Mouse (Mus musculus) heart, embryonic 11.5 days (tissue): Measurements from ENCODE around the gene Zfp282. TPM values are rescaled to one million over a fixed set of nuclear protein-coding genes. Genes with fewer than 3 reads are reported as not detected.

Source experiments
- ATAC-seq: fragments of 200-750 bp; cut with Nextera tagmentation; replicated peaks from 2 replicates; pipeline ENCODE4 v1.8.0; 2017; ENCODE audit warnings: moderate library complexity; ENCODE audit not compliant: insufficient number of reproducible peaks, low FRiP score, low TSS enrichment
- H3K27ac ChIP-seq: fragments of 300-500 bp; sonication (generic); 2 replicates; pipeline ENCODE4 v1.5.1; 2014; ENCODE audit warnings: mild to moderate bottlenecking, low read depth, low read length
- H3K27me3 ChIP-seq: fragments of 300-500 bp; sonication (generic); 2 replicates; pipeline ENCODE4 v1.6.1; 2014; ENCODE audit warnings: mild to moderate bottlenecking, low read length, mixed read lengths; ENCODE audit not compliant: control insufficient read depth, insufficient read depth
- H3K36me3 ChIP-seq: fragments of 300-500 bp; sonication (generic); 2 replicates; pipeline ENCODE4 v1.6.1; 2014; ENCODE audit warnings: mild to moderate bottlenecking, low read length, moderate library complexity, mixed read lengths; ENCODE audit not compliant: control insufficient read depth, insufficient read depth
- H3K4me1 ChIP-seq: fragments of 300-500 bp; sonication (generic); 2 replicates; pipeline ENCODE4 v1.6.1; 2014; ENCODE audit warnings: low read length; ENCODE audit not compliant: control insufficient read depth, insufficient read depth
- H3K4me2 ChIP-seq: fragments of 300-500 bp; sonication (generic); 2 replicates; pipeline ENCODE4 v1.6.1; 2014; ENCODE audit warnings: mild to moderate bottlenecking, moderate library complexity
- H3K4me3 ChIP-seq: fragments of 300-500 bp; sonication (generic); 2 replicates; pipeline ENCODE4 v1.5.1; 2014; ENCODE audit warnings: low read depth, low read length
- H3K9ac ChIP-seq: fragments of 300-500 bp; sonication (generic); 2 replicates; pipeline ENCODE4 v1.6.1; 2014; ENCODE audit warnings: mild to moderate bottlenecking, low read depth, low read length, moderate library complexity
- H3K9me3 ChIP-seq: fragments of 300-500 bp; sonication (generic); replicated peaks from 2 replicates; pipeline ENCODE4 v1.6.1; 2016; ENCODE audit warnings: low read length; ENCODE audit not compliant: control insufficient read depth
- WGBS: fragments of 180-500 bp; shearing (Covaris S2); extraction: QIAGEN DNeasy Blood & Tissue Kit; methylation state at CpG from one replicate; pipeline ENCODE4 v1.1.7; 2014; ENCODE audit not compliant: insufficient replicate concordance; 5-methylcytosine and 5-hydroxymethylcytosine counted together
- polyA plus RNA-seq: library from polyadenylated mRNA; unstranded; fragments of >200 nt; fragmentation: Nextera tagmentation; extraction: Ambion mirVana; gene quantifications from 2 replicates; pipeline ENCODE4 v1.2.1, GENCODE M21; 2014

Zfp282 gene
- polyA plus RNA-seq, 1 experiment from 2014 or later, result 6.0 TPM

GRCm38 (mm10) chr6:47942461-47942860, 65.5 kb downstream of the Zfp282 start:
- Histone ChIP-seq H3K4me3 (peak overlapping the region; percentile 45), H3K4me2 (peak overlapping the region; percentile 87), H3K4me1 (peaks cover 3% of the 10 kb centered on the region; the same call in 1 of the 2 replicates), H3K9ac (peak overlapping the region; percentile 72; the same call in 1 of the 2 replicates), H3K27me3 (0 out of 2 replicates have a peak, but pooled peaks cover 2% of the 10 kb centered on the region), H3K36me3 (no peaks in the 10 kb centered on the region), H3K27ac (no peak overlapping the region), H3K9me3 (peaks cover 3% of the 10 kb centered on the region; the same call in 1 of the 2 replicates)
- ATAC-seq, result no peak
- 46% methylated on average over 12 of the region's 12 CpGs for WGBS

GRCm38 (mm10) chr6:47943021-47943691, 66.2 kb downstream of the Zfp282 start:
- Histone ChIP-seq H3K9me3 (peaks cover 3% of the 10 kb centered on the region; the same call in 1 of the 2 replicates), H3K27me3 (0 out of 2 replicates have a peak, but pooled peaks cover 2% of the 10 kb centered on the region), H3K27ac (no peak overlapping the region), H3K36me3 (no peaks in the 10 kb centered on the region), H3K4me1 (peaks cover 3% of the 10 kb centered on the region; the same call in 1 of the 2 replicates), H3K9ac (peak overlapping the region; percentile 72), H3K4me3 (peak overlapping the region; percentile 45), H3K4me2 (peak overlapping the region; percentile 87)
- ATAC-seq, result peak; percentile 82
- 7% methylated on average over 64 of the region's 64 CpGs for WGBS

- Histone ChIP-seq H3K4me1 (peaks cover 3% of the 10 kb centered on the region; the same call in 1 of the 2 replicates), H3K4me3 (peak overlapping the region; percentile 45), H3K9ac (no peak overlapping the region; the same call in 1 of the 2 replicates), H3K36me3 (no peaks in the 10 kb centered on the region), H3K27ac (no peak overlapping the region), H3K4me2 (peak overlapping the region; percentile 87), H3K9me3 (peaks cover 3% of the 10 kb centered on the region; the same call in 1 of the 2 replicates), H3K27me3 (0 out of 2 replicates have a peak, but pooled peaks cover 2% of the 10 kb centered on the region)
- ATAC-seq, result no peak
- WGBS, result 79% methylated on average over 3 of the region's 3 CpGs
Observed at GRCm38 (mm10) chr6:47943721-47944120, 66.7 kb downstream of the Zfp282 start.

GRCm38 (mm10) chr6:47947388-47947787, 70.4 kb downstream of the Zfp282 start:
- Histone ChIP-seq H3K36me3 (no peaks in the 10 kb centered on the region), H3K4me1 (peaks cover 3% of the 10 kb centered on the region; the same call in 1 of the 2 replicates), H3K27ac (no peak overlapping the region), H3K27me3 (peaks cover 8% of the 10 kb centered on the region), H3K9me3 (peaks cover 3% of the 10 kb centered on the region; the same call in 1 of the 2 replicates), H3K9ac (no peak overlapping the region), H3K4me3 (no peak overlapping the region), H3K4me2 (no peak overlapping the region)
- 88% methylated on average over 4 of the region's 4 CpGs for WGBS
- ATAC-seq, result no peak

GRCm38 (mm10) chr6:47953191-47953726, 76.3 kb downstream of the Zfp282 start, which contains the start of gene Zfp956:
TSS of gene Zfp956 (plus strand) at chr6:47953390.
- H3K27me3 ChIP-seq, result peaks cover 19% of the 10 kb centered on the region
- peak; percentile 99 for ATAC-seq
- 0 out of 2 replicates have a peak, but pooled peaks cover 3% of the 10 kb centered on the region for H3K4me1 ChIP-seq
- no peaks in the 10 kb centered on the region for H3K36me3 ChIP-seq
- peak within 1 kb of the TSS; percentile 82 for H3K4me2 ChIP-seq
- no peaks in the 10 kb centered on the region for H3K9me3 ChIP-seq
- H3K4me3 ChIP-seq, result peak within 1 kb of the TSS; percentile 69
- no peak within 1 kb of the TSS for H3K27ac ChIP-seq
- H3K9ac ChIP-seq, result peak within 1 kb of the TSS; percentile 79
- under 1% methylated on average over 31 of the region's 31 CpGs for WGBS

GRCm38 (mm10) chr6:47954425-47954824, 77.4 kb downstream of the Zfp282 start:
- Histone ChIP-seq H3K9ac (no peak overlapping the region), H3K4me3 (no peak overlapping the region)

GRCm38 (mm10) chr6:47957816-47958215, 80.8 kb downstream of the Zfp282 start:
- Histone ChIP-seq H3K27ac (no peak overlapping the region), H3K4me1 (0 out of 2 replicates have a peak, but pooled peaks cover 3% of the 10 kb centered on the region), H3K36me3 (no peaks in the 10 kb centered on the region), H3K9me3 (no peaks in the 10 kb centered on the region), H3K4me2 (no peak overlapping the region), H3K4me3 (no peak overlapping the region), H3K9ac (no peak overlapping the region), H3K27me3 (peaks cover 13% of the 10 kb centered on the region; the same call in 1 of the 2 replicates)
- no peak for ATAC-seq

More at GRCm38 (mm10) chr6:47954425-47954824, 77.4 kb downstream of the Zfp282 start:
- no peak overlapping the region for H3K27ac ChIP-seq
- WGBS, result 86% methylated on average over 3 of the region's 3 CpGs
- no peaks in the 10 kb centered on the region for H3K36me3 ChIP-seq
- 0 out of 2 replicates have a peak, but pooled peaks cover 3% of the 10 kb centered on the region for H3K4me1 ChIP-seq
- ATAC-seq, result no peak
- H3K9me3 ChIP-seq, result no peaks in the 10 kb centered on the region
- H3K27me3 ChIP-seq, result peaks cover 19% of the 10 kb centered on the region
- no peak overlapping the region for H3K4me2 ChIP-seq
